Mouse (Mus musculus): ENCODE data around the gene Olfr907.

Gene Olfr907

DNA sequence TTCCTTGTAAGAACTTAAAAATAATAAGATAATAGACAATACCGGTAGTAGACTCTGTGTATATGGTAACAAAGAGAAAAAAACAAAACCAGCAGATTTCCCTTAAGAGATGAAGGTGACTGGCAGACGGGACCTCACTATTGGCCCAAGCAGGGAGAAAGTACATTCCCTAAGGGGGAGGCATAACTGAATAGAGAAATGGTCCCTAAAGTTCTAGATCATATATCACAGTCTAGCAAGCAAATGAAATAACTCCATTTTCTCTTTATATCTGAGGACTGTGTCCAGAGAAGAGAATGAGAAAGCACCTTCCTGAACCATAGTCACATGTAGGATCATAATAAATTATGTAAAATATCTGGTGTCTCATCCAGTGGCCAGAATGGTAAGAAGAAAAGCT lies at the start of gene Olfr907:
Olfr907 (plus strand) TSS at position 301 of the 400 bp plus-strand sequence.
- DNase-seq (ENCODE audit: low spot score): no peak

DNA sequence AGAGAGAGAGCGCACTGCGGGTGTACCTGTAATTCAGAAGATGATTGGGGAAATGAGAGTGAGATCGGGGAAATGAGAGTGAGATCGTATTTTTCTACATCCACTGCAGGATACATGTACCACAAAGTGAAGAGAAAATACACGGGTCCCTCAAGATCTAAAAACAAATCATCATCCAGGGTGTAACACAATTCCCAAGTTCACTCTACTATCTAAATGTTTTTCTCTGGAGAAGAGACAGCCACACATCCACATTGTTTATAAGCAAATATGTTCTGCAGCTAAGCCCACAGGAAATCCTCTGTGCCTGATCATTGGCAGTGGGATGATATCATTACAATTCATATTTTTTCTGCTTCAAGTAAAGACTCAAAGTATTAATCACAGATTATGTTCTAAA lies 48.2 kb upstream of the Olfr907 start, which contains the start of gene Olfr902:
Olfr902 (plus strand) TSS at position 301 of the 400 bp plus-strand sequence.
- DNase-seq (ENCODE audit: low spot score): no peak

DNA sequence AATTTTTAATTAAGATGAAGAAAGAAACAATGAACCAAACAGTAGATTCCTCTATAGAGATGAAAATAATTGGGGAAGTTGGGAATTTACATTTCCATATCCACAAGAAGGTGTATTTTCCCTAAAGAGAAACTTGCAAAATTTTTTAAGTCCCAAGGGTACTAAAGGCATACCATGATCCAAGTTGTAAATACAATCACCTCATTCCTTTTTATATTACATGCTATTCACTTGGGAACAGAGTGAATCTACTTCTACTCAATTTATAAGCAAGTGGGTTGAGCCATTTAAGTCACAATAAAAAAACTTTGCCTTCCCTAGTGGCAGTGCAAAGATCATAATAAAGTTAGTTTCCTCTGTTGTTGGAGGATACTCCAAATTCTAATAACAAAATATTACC lies 32.8 kb upstream of the Olfr907 start, which contains the start of gene Olfr904:
Olfr904 (plus strand) TSS at position 301 of the 400 bp plus-strand sequence.
- DNase-seq (ENCODE audit: low spot score): no peak

DNA sequence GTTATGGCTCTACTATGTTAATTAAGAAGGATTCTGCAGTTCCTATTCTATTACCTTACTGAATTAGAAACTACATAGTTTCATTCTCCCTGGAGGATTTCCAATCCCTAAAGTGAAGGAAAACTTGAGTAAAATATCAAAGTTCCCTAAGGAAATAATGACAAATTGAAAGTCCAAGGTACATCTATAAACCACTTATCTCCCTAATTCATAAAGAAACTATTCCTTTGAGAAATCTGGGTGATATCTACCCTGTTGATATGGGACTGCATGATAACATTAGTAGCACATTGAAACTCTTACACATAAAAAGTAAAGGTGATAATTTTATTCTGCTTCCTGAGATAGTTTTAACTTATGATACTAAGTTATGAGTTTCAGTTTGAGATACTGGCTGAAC lies 24.8 kb upstream of the Olfr907 start, which contains the start of gene Olfr905:
Olfr905 (plus strand) TSS at position 301 of the 400 bp plus-strand sequence.
- DNase-seq (ENCODE audit: low spot score): no peak

DNA sequence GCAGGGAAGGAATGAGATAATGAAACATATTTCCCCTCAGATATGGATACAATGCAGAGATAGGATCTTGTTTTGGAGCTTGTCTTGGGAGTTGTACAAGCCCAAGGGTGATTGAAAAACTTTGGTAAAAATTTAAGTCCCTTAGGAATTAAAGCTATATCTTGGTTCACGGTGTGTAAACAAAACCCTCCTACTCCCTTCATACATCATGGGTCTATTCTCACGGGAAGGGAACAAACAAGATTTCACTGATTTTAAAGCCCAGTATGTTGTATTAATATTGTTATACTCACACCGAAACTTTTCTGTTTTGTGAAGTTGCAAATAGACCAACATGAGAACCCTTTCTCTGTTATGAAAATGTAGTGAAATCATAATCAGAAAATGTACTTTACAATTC lies 8.8 kb upstream of the Olfr907 start, which contains the start of gene Olfr906:
Olfr906 (plus strand) TSS at position 301 of the 400 bp plus-strand sequence.
- no peak for DNase-seq (ENCODE audit: low spot score)

DNA sequence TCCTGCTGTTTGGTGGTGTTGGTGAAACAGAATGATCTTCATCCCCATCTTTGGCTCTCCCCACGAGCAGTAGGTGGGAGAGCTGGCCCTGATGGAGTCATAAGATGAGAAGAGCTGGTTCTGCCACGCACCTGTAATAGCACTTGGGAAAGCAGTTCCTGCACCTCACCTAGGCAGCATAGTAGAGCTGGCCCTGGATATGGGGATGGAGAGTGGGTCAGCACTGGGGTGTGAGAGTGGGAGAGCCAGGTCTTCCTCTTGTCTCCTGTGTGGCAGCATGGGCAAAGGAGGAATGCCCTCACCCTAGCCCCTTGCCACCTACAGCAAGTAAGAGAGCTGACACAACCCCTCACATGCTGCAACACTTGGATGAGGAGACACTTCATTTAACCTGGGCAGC lies 16.8 kb downstream of the Olfr907 start:
- no peak for DNase-seq (ENCODE audit: low spot score)

DNA sequence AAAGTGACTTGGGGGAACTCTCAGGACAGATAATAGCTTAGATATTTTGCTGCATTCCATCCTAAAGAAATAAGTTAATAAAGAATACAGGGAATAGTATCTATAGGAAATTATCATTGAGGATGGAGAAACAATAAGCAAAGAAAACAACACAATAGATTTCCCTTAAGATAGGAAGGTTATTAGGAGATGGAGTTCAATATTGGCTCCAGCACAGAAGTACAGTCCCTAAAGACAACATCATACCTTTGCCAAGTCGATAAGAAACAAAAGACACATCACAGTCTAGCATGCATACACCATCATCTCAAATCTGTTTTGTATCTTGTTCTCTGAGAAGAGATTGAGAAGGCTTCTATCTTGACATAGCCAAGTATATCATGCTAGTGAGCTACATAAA lies 25.7 kb downstream of the Olfr907 start, which contains the start of gene Olfr911-ps1:
Olfr911-ps1 (plus strand) TSS at position 301 of the 400 bp plus-strand sequence.
- DNase-seq (ENCODE audit: low spot score): no peak

DNA sequence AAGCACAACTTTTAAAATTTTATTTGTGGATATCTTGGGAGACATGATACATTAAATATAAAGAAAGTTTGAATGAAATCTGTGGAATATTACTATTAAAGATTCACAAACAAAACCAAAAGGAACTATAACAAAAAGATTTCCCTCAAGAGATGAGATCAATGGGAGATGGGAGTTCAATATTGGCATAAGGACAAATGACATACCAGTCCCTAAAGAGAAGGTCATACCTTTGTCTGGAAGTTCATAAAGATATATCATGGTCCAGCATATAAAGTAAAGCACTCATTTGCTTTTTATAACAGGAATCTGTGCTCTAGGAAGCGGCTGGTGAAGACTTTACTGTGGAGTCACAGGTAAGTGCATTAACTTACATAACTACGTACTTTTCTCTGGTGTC lies 41.9 kb downstream of the Olfr907 start, which contains the start of gene Olfr910:
Olfr910 (plus strand) TSS at position 301 of the 400 bp plus-strand sequence.
- DNase-seq (ENCODE audit: low spot score): no peak
